Mouse (Mus musculus) lung, embryonic 16.5 days (tissue): ENCODE results near the gene Mthfr. TPM values are rescaled to one million over a fixed set of nuclear protein-coding genes. Genes with fewer than 3 reads are reported as not detected.
"Not testable (repeated sequence)": the region's sequence is repeated elsewhere in the genome, so short reads cannot be mapped to it uniquely, and the experiment has no call there.

Experiments used
- ATAC-seq: fragments of 200-750 bp; cut with Nextera tagmentation; 2 replicates; pipeline ENCODE4 v1.8.0; 2017; ENCODE audit warnings: low read depth, mild to moderate bottlenecking, moderate library complexity
- H3K27ac ChIP-seq: fragments of 300-500 bp; sonication (generic); 2 replicates; pipeline ENCODE4 v1.5.1; 2014; ENCODE audit warnings: mild to moderate bottlenecking, control low read depth, low read length
- H3K27me3 ChIP-seq: fragments of 300-500 bp; sonication (generic); 2 replicates; pipeline ENCODE4 v1.6.1; 2014; ENCODE audit warnings: low read depth, low read length, mixed read lengths; ENCODE audit not compliant: control insufficient read depth, insufficient read depth
- H3K36me3 ChIP-seq: fragments of 300-500 bp; sonication (generic); 2 replicates; pipeline ENCODE4 v1.6.1; 2014; ENCODE audit warnings: low read length; ENCODE audit not compliant: control insufficient read depth, insufficient read depth
- H3K4me1 ChIP-seq: fragments of 300-500 bp; sonication (generic); replicated peaks from 2 replicates; pipeline ENCODE4 v1.6.1; 2014; ENCODE audit warnings: low read length, mixed read lengths; ENCODE audit not compliant: control insufficient read depth, insufficient read depth
- H3K4me2 ChIP-seq: fragments of 300-500 bp; sonication (generic); 2 replicates; pipeline ENCODE4 v1.6.1; 2014; ENCODE audit warnings: low read depth, low read length, control low read depth
- H3K4me3 ChIP-seq: fragments of 300-500 bp; sonication (generic); 2 replicates; pipeline ENCODE4 v1.5.1; 2014; ENCODE audit warnings: mild to moderate bottlenecking, low read length, control low read depth
- H3K9ac ChIP-seq: fragments of 300-500 bp; sonication (generic); 2 replicates; pipeline ENCODE4 v1.6.1; 2014; ENCODE audit warnings: low read length, control low read depth
- H3K9me3 ChIP-seq: fragments of 300-500 bp; sonication (generic); 2 replicates; pipeline ENCODE4 v1.6.1; 2016; ENCODE audit warnings: low read length; ENCODE audit not compliant: control insufficient read depth
- WGBS: fragments of 180-500 bp; shearing (Covaris S2); extraction: QIAGEN DNeasy Blood & Tissue Kit; methylation state at CpG from one replicate; pipeline ENCODE4 v1.1.7; 2014; 5-methylcytosine and 5-hydroxymethylcytosine counted together
- polyA plus RNA-seq: library from polyadenylated mRNA; unstranded; fragments of >200 nt; fragmentation: Nextera tagmentation; extraction: Ambion mirVana; gene quantifications from 2 replicates; pipeline ENCODE4 v1.2.1, GENCODE M21; 2015

Mthfr gene
- polyA plus RNA-seq, 1 experiment from 2014 or later: 21.3 TPM

GRCm38 (mm10) chr4:148038079-148038599 is 738 bp upstream of the Mthfr start:
- 5% methylated on average over 25 of the region's 26 CpGs for WGBS
- H3K27me3 ChIP-seq: no peaks in the 10 kb centered on the region
- peak overlapping the region; percentile 80 for H3K9ac ChIP-seq
- H3K9me3 ChIP-seq: no peaks in the 10 kb centered on the region
- H3K4me3 ChIP-seq: peak overlapping the region; percentile 85
- H3K4me1 ChIP-seq: peaks cover 37% of the 10 kb centered on the region
- peak overlapping the region; percentile 75 for H3K27ac ChIP-seq
- ATAC-seq: no peak
- H3K4me2 ChIP-seq: peak overlapping the region; percentile 88
- peaks cover 5% of the 10 kb centered on the region; the same call in 1 of the 2 replicates for H3K36me3 ChIP-seq

- no peak for ATAC-seq
- Histone ChIP-seq H3K4me3 (peak overlapping the region; percentile 85), H3K4me2 (peak overlapping the region; percentile 85), H3K27ac (peak overlapping the region; percentile 26; the same call in 1 of the 2 replicates), H3K9ac (peak overlapping the region; percentile 79), H3K9me3 (no peaks in the 10 kb centered on the region), H3K4me1 (peaks cover 37% of the 10 kb centered on the region), H3K27me3 (no peaks in the 10 kb centered on the region), H3K36me3 (peaks cover 8% of the 10 kb centered on the region)
- WGBS: 15% methylated on average over 19 of the region's 19 CpGs
Observed at GRCm38 (mm10) chr4:148039254-148040028, 564 bp downstream of the Mthfr start.

- Histone ChIP-seq H3K4me3 (peak overlapping the region; percentile 85), H3K27me3 (no peaks in the 10 kb centered on the region), H3K4me2 (peak overlapping the region; percentile 85), H3K9me3 (no peaks in the 10 kb centered on the region), H3K4me1 (peaks cover 37% of the 10 kb centered on the region), H3K27ac (peak overlapping the region; percentile 94), H3K9ac (peak overlapping the region; percentile 69), H3K36me3 (peaks cover 5% of the 10 kb centered on the region)
- WGBS: 65% methylated on average over 15 of the region's 15 CpGs
- ATAC-seq: no peak
Observed at GRCm38 (mm10) chr4:148040029-148040830, 1.4 kb downstream of the Mthfr start.

- H3K27ac ChIP-seq: peak overlapping the region; percentile 94
- H3K4me3 ChIP-seq: peak overlapping the region; percentile 57
- H3K36me3 ChIP-seq: peaks cover 8% of the 10 kb centered on the region
- peaks cover 37% of the 10 kb centered on the region for H3K4me1 ChIP-seq
- no peaks in the 10 kb centered on the region for H3K27me3 ChIP-seq
- peak overlapping the region; percentile 73 for H3K4me2 ChIP-seq
- ATAC-seq: peak; percentile 55
- peak overlapping the region; percentile 69 for H3K9ac ChIP-seq
- H3K9me3 ChIP-seq: no peaks in the 10 kb centered on the region
- WGBS: 0% methylated on average over 19 of the region's 19 CpGs
Observed at GRCm38 (mm10) chr4:148040933-148041610, 2.2 kb downstream of the Mthfr start.

GRCm38 (mm10) chr4:148041611-148042191 is 2.8 kb downstream of the Mthfr start:
- no peaks in the 10 kb centered on the region for H3K27me3 ChIP-seq
- under 1% methylated on average over 16 of the region's 16 CpGs for WGBS
- ATAC-seq: no peak
- peak overlapping the region; percentile 73 for H3K4me2 ChIP-seq
- H3K9me3 ChIP-seq: no peaks in the 10 kb centered on the region
- peak overlapping the region; percentile 69 for H3K9ac ChIP-seq
- H3K27ac ChIP-seq: peak overlapping the region; percentile 94
- peaks cover 37% of the 10 kb centered on the region for H3K4me1 ChIP-seq
- peak overlapping the region; percentile 57 for H3K4me3 ChIP-seq
- H3K36me3 ChIP-seq: peaks cover 8% of the 10 kb centered on the region

GRCm38 (mm10) chr4:148043327-148043726 is 4.5 kb downstream of the Mthfr start:
- not testable (repeated sequence) for ATAC-seq, H3K4me3 ChIP-seq, H3K9ac ChIP-seq, H3K9me3 ChIP-seq, H3K27ac ChIP-seq, H3K27me3 ChIP-seq
- Histone ChIP-seq H3K4me1 (peaks cover 29% of the 10 kb centered on the region), H3K36me3 (peaks cover 13% of the 10 kb centered on the region), H3K4me2 (peak overlapping the region; percentile 73; the same call in 1 of the 2 replicates)
- 72% methylated on average over 6 of the region's 8 CpGs for WGBS

- H3K4me1 ChIP-seq: peaks cover 29% of the 10 kb centered on the region
- H3K36me3 ChIP-seq: peaks cover 15% of the 10 kb centered on the region
- no peak overlapping the region for H3K9ac ChIP-seq
- H3K4me3 ChIP-seq: no peak overlapping the region
- WGBS: 90% methylated on average over 2 of the region's 2 CpGs
- H3K4me2 ChIP-seq: no peak overlapping the region
- H3K9me3 ChIP-seq: no peaks in the 10 kb centered on the region
- no peak for ATAC-seq
- H3K27me3 ChIP-seq: no peaks in the 10 kb centered on the region
- H3K27ac ChIP-seq: no peak overlapping the region
Observed at GRCm38 (mm10) chr4:148044113-148044512, 5.2 kb downstream of the Mthfr start.

GRCm38 (mm10) chr4:148046450-148047031 is 7.7 kb downstream of the Mthfr start:
- ATAC-seq: no peak
- WGBS: 56% methylated on average over 4 of the region's 4 CpGs

More at GRCm38 (mm10) chr4:148046450-148047031, 7.7 kb downstream of the Mthfr start:
- Histone ChIP-seq H3K9ac (no peak overlapping the region), H3K9me3 (no peaks in the 10 kb centered on the region), H3K36me3 (peaks cover 23% of the 10 kb centered on the region), H3K4me2 (no peak overlapping the region), H3K4me1 (peaks cover 12% of the 10 kb centered on the region), H3K4me3 (no peak overlapping the region), H3K27ac (no peak overlapping the region), H3K27me3 (no peaks in the 10 kb centered on the region)
